Mouse (Mus musculus): ENCODE measurements around the gene Sds. TPM values are rescaled to one million over a fixed set of nuclear protein-coding genes. Genes with fewer than 3 reads are reported as not detected.

Gene Sds
- total RNA-seq (2021) = under 1 TPM; 0.33 to 0.69 TPM
- long read RNA-seq, partial matches to known transcripts = 1 of 1 reads
- long read RNA-seq, other reads (novel, unspliced or antisense) = 0 of 1 reads

DNA sequence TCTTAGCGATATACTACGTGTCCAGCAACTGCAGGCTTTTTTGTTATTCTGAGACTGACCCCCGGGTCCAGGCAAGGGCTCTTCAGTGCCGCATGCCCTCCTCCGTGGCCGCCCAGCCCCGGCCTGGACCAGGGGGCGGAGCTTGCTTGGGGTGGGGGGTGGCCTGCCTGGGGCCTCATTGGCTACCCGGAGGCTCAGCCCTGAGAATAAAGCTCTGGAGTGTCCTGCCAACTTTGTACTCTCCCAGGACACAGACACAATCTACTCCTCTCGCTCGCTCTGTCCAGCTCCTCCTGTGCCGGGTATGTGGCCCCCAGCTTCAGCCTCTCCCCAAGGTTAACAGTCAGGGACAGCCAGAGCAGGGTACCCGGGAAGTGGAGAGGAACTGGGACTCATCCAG, at the start of gene Sds:
TSS of gene Sds (plus strand) at position 231 of the 400 bp plus-strand sequence.
- no peak for DNase-seq (ENCODE audit: low spot score in 2 of 2)

DNA sequence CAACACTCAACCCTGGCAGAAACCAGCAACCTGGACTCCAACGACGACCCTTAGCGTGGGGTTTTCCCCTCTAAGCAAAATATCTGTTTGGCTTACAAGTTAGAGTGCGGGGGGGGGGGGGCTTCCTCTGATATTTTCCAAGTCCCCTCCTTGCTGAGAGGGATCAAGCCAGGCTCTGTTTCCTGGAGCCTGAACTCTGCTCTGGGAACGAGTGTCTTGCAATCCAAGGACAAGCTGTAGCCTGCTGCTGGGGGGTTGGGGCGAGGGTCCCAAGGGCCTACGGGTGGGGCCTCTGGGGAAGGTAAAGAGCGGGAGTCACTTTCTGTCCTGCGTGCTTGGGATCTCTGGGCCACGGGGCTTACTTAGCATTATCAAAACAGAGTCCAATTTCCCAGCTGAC, 49.8 kb upstream of the Sds start:
- DNase-seq (ENCODE audit: low spot score in 2 of 2) = no peak

DNA sequence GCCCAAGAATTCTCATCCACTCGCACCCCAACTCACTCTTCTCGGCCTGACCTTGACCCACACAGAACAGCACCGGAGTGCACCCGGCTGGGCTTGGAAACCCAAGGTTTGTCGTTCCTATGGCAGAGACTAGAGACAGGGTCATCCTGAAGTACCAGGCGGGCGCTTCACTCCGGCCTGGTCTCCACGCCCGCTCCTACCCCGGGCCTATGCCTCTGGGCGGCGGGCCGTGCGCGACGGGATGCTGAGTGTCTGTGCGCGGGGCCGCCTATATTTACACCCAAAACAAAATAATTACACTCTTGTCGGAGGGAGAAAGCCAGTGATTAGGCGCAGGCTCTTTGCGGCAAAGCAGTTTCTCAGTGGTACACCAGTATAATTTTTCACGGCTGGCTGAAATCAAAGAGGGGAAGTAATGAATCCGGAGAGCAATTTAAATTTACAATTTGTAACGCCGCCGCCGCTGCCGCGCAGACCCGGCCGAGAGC, 48.8 kb upstream of the Sds start:
- no peak for DNase-seq (ENCODE audit: low spot score in 2 of 2)

DNA sequence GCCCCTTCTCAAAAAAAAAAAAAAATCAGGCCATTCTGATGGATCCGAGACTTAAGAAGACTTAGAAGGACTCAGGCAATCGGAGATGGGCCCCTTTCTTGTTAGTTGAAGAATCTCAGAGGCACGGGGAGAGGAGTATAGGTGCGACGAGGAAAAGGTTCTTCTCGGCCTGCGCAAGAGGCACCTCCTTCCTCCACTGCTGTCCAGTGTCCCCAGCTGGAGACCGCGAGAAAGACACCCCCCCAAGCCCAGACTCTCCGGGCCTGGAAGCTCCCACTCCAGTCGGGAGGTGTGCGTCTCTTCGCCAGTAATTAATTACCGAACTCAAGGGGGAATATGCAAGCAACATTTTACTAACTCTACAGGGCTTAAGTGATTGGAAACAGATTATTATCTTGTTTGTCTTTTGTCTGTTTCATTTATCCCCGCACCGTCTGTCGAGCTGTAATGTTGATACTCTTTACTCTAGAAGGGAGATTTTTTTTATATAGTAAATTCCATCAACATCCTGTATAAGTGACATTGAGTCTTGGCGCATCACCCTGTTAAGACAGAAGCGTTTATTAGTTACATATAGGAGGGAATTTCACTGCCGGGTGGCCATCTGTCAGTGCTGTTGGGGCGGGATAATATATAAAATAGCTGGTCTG, 48.0 kb upstream of the Sds start:
- DNase-seq (ENCODE audit: low spot score in 2 of 2) = no peak

DNA sequence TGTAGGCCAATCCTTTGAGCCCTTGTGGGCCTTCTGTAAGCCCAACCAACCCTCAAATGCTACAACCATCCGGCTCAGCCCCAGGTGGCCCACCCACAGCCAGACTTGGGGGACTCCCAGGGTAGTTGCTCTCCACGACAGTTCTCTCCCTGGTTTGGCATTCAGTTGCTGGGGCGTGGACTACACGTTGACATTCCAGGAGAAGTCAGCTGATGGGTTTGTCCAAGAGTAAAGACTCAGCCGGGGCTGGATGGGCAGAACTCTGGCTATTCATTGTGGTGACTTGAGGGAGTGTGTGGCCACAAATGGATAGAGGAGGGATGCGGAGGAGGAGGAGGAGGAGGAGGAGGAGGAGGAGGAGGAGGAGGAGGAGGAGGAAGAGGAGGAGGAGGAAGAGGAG, 47.3 kb upstream of the Sds start:
- no peak for DNase-seq (ENCODE audit: low spot score in 2 of 2)

DNA sequence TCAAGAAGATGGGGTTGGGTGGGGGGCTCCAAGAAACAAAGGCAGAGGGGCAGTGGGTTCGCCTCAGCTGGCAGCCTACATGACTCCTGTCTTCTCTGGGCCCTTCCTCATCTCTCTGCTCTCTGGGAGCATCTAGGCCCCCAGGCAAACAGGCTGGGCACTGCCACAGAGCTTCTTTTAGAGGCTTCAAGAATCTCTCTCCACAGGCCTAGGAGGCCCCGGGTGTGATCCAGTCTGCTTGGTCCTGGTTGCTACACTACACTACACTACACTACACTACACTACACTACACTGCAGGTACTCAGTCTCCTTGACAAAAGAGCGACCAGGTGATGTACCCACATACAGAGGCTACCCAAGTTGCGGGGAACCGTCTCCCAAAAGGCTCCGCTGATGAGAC, 46.6 kb upstream of the Sds start:
- DNase-seq (ENCODE audit: low spot score in 2 of 2) = no peak

DNA sequence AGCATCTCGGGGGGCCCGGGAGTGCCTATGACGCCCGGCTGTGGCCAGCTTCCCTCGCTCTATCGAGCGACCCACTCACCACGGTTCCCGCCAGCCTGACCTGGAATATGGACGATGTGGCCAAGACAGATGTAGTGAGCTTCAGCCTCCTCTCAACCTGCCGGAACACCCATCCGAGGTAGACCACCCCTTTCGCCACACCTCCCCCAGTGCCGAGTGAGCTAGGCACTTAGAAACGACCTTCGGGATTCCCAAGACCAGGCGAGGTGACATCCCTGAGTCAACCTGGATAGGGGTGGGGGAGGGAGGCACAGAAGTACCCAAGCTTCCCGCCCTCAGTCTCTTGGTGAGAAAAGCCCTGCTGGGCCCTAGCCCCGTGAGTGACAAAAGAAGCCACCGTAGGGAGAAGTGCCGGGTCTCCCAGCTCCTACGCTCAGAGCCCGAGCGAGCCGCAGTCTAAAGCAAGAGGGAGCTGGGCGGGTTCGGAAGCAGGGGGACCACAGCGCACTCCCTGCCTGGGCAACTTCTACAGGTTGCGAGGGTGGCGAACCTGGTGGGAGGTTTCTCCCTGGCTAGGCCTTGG, 45.2 kb upstream of the Sds start:
- DNase-seq (ENCODE audit: low spot score in 2 of 2) = no peak

DNA sequence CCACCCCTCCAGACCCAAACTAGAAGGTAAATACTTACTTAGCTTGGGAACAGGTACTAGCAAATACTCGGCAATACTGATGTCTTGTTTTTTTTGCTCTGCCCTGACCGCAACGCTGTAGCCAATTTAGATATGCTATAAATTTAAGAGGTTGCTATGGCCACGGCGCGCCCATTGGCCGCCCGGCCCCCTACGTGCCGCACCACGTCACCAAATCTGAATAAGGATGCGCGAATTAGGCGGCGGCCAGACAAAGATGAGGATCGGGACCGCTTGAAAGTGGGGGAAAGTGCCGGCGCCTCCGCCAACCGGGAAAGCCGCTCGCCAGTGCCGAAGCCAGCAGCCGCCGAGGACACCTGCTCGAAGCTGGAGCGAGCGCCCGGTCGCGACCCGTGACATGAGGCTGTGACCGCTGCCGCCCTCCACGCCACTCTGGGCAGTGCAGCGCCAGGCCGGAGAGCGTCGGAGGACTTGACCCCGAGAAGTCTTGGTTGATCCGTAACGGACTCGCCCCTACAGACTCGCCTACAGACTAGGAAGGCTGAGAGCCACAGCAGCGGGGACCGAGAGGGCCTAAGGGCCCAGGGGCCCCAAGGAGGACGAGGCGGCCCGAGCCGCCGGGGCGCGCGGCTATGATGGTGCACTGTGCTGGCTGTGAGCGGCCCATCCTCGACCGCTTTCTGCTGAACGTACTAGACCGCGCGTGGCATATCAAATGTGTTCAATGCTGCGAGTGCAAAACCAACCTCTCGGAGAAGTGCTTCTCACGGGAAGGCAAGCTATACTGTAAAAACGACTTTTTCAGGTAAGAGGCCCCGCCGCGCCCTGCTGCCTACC, 44.5 kb upstream of the Sds start, which contains the start of gene Lhx5:
TSS of gene Lhx5 (plus strand) at position 51 of the 837 bp plus-strand sequence.
- no peak for DNase-seq (ENCODE audit: low spot score in 2 of 2)

DNA sequence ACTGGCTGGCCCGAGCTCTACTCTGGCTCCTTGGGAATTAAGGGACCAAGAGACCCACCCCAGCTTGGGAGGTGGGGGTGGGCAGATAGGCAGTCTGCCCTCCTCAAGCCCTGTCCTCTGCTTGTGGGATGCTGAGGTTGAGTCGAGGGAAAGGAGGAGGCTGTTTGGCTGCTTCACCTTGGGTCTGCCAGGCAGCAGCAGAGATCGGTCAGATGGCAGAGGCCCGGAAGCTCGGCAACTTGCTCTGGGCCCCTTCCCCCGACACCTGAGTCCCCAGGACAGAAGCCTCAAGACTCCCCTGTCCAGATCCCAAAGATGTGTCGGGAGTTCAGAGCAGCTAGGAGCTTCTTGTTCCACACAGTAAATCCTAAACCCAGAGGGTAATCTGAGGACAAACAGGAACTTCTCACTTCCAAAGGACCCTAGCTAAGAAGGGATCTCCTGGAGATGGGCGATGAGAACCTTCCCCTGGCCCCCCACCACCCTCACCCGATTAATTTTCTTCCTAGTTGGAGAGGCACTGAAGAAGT, 43.8 kb upstream of the Sds start:
- no peak for DNase-seq (ENCODE audit: low spot score in 2 of 2)

DNA sequence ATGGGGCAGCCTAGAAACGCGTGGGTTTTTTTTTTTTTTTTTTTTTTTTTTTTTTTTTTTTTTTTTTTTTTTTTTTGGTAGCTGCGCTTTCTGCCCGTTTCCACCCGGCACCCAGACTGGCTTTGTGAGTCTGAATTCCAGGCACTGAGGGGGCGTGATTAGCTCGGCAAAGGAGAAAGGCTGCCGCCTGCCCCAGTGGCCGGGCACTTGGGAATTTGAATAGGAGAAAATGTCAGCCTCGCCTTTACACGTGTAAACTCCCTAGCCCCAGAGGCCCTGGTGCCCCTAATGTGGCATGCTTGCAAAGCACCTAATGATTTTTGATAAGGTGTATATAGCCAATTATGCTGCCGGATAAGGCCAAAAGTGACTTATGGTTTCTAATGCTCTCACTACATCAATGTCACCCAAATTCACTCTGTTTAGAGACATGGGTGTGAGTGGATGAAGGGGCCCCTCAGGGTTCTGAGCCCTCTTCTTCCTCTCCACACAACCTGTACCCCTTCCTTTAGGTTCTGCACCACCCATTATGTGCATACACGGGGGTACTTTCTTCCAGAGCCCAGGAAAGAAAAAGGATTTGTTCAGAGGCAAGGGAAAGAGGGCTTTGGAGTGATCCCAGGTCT, 43.1 kb upstream of the Sds start:
- no peak for DNase-seq (ENCODE audit: low spot score in 2 of 2)

DNA sequence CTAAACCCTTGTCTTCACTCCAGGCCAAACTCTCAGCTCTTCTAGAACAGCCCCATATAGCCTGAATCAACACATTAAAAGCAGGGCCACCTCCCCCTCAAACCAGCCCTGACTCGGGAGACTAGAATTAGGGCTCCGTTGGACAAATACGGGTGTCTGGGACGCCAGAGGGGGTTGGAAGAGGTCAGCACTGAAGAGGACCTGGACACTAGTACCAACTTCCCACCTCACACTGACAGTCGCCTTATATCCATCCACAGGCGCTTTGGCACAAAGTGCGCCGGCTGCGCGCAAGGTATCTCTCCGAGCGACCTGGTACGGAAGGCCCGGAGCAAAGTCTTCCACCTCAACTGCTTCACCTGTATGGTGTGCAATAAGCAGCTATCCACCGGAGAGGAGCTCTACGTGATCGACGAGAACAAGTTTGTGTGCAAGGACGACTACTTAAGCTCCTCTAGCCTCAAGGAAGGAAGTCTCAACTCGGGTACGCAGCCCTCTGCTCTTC, 42.0 kb upstream of the Sds start:
- DNase-seq (ENCODE audit: low spot score in 2 of 2) = no peak

DNA sequence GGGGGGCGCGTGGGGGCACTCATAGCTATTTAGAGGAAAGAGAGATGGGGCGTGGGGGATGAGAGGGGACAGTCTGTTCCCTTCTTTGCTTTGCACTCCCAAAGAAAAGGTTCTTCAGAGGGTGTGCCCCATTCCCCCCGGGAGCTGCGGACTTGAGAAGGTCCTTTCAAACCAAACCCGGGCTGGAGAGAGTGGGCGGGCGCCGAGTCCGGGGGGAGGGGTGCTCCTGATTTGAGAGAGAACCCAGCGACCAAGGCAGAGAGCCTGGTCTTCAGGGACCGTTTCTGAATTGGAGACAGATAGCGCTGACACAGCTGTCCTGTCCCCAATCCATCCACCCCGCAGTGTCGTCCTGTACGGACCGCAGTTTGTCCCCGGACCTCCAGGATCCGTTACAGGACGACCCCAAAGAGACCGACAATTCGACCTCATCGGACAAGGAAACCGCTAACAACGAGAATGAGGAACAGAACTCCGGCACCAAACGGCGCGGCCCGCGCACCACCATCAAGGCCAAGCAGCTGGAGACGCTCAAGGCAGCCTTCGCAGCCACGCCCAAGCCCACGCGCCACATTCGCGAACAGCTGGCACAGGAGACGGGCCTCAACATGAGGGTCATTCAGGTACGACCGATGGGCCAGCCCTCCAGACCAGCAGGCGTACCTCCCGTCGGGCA, 41.2 kb upstream of the Sds start:
- DNase-seq (ENCODE audit: low spot score in 2 of 2) = no peak

DNA sequence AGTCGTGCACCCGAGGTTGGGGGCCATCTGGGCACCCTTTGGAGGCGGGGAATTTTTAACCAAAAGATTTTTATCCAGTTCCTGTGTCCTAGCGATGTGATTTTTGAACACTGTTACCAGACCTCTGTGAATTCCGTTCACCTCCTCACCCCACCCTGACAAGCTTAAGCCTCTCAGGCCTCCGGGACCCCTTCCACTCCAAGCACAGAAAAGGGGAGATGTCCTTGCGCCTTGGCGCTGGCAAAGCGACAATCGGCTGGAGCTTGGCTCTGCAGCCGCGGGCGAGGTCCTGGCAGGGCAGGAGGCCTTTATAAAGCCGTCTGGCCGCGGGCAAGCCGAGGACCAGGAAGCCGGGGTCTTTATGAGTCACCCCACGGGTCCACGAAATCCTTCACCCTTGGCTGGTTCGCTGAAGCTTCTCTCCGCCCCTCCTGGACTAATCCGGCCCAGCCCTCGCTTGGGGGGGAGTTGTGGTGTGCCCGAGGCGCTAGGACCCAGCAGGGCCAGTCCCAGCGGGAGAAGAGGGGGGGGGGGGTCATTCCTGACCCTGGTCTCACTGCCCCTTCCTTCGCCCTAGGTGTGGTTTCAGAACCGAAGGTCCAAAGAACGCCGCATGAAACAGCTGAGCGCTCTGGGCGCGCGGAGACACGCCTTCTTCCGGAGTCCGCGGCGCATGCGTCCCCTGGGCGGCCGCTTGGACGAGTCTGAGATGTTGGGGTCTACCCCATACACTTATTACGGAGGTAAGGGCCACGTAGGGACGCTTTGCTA, 40.4 kb upstream of the Sds start:
- no peak for DNase-seq (ENCODE audit: low spot score in 2 of 2)

DNA sequence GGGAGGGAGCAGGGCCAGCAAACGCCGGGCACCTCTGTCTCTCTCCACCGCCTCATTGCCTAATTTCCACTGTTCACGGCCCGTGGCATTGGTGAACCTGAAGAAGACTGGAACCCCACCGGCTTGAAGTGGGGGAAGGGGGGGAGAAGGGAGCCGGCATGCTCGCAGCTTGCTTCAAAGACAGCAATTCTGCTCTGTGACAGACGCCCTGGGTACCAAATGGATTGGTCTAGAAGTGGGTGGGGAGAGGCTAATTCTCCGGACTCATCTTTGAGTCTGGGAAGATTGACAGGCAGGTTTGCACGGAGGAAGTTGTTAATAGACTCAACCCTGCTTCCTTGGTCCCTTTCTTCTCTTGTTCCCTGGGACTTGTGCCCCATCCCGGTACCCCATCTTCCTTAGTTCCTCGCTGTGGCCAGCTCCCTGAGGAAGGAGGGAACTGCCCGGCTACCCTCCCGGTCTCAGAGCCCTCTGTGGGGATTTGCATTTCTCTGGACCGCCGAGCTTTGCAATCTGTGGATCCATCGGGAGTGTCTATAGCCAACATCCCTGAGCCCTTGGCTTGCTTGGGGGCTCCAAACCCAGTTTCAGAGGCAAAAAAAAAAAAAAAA, 39.3 kb upstream of the Sds start:
- no peak for DNase-seq (ENCODE audit: low spot score in 2 of 2)

DNA sequence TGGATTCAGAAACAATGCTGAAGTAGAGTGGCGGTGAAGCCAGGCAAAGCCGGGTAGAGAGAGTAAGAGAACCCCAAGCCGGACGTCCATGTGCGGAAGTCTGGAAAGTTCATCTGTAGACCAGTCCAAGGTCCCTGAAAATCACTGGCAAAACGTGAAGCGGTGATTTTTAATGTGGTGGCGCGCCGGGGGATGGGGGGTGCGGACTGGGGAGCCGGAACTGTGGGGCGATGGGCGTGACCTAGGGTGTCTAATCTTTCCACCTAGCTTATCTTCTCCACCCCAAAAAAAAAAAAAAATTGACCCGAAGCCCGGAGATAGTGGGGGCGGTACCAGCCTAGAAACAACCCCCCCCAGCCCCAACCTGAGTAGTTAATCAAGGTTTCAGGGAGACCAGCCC, 38.8 kb upstream of the Sds start:
- DNase-seq (ENCODE audit: low spot score in 2 of 2) = no peak

DNA sequence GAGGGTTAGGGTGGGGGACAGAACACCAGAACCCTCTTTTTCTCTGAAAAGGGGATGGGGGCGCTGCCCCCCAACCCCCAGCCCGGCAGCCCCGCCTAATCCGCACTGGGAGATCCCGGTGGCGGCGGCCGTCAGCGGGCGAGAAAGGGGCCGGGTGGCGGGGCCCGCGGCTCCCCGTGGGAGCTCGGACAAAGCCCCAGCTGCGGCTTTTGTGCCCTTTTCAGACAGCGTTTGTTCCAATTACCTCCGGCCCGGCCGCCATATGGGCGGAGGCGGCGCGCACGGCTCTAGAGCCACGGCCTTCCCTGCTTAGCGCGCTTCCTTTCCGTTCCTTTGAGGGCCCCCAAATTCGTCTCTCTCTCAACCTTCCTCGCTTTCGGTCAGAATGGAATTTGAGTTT, 38.3 kb upstream of the Sds start:
- DNase-seq (ENCODE audit: low spot score in 2 of 2) = no peak

DNA sequence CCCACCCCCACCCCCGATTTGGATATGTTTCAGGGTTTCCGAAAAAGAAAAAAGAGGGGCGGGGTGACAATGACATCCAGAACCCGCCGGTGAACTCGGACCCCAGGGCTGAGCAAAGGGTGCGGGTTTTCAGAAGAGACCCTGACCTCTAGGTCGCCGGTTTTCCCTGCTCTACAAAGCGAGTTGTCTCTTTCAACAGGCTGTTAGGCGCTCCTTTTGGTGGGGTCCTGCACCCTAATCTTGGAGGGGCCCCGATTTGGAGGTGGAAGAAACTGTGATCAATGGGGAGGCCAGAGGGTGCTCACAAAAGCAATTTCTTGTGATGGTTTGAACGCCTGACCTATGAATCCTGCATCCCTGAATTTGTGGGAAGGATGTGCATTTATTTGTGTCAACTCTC, 37.9 kb upstream of the Sds start:
- no peak for DNase-seq (ENCODE audit: low spot score in 2 of 2)

DNA sequence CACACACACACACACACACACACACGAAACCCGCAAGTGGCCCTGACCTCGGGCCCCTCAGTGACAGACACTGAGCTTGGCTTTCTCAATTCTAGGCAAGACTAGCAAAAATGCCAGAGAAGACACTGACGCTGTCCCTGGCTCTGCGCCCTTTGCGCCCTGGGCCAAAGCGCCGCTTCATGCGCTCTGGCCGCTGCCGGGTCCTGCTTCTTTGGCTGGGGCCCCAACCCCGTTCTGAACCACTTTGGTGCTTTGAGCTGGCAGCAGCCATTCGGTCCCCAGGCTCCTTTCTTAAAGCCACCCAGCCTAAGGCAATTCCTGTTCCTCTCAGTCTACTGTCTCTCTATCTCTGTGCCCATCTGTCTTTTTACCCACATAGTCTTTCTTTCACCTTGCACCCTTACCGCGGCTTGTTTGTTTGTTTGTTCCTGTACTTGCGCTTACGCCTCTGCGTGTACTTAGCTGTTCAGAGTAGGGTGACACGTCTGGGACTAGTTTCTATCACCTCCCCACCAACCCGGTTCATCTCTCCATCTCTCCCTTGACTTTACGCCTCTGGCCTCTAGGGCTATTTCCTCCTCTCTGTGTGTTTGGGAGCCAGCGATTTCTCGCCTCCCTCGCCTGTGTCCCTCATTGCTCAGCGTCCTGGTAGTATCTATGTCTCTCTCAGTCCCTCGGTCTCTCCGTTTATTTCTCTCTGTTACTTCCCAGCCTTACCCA, 37.2 kb upstream of the Sds start:
- no peak for DNase-seq (ENCODE audit: low spot score in 2 of 2)

All from layer of hippocampus, adult 18-20 months (tissue).